Mouse (Mus musculus): ENCODE measurements around the gene Slx4ip.

Gene Slx4ip

GRCm38 (mm10) chr2:137064513-137064912 lies 173.5 kb downstream of the Slx4ip start:
- DNase-seq (ENCODE audit: extremely low spot score) = no peak

DNA sequence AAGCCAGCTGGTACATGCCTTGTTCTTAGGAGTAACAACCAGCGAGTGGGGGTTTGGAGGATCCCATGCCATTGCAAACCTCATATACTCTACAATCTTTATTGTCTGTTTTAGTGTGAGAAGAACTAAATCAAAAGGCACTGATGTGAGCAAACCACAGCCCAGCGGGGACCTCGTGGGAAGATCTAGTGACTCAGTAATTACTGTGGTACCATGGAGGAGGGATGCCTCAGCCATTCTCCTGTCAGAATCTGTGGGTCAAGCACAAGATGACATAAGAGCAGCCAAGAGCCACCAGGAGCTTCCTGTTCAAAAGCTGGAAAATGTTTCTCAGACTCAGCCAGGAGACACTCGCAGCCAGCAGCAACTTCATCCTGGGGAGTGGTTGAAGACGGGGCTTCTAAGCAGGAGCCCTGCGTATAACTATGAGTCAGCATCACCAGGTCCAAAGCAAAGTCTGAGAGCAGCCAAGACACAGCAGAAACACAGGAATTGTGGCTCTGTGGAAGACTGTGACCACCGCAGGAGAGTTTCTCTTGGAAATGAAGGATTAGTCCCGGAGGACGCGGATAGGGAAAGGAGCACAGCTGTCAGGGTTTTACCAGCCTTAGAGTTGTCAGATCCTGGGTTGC lies 176.6 kb downstream of the Slx4ip start:
- DNase-seq (ENCODE audit: extremely low spot score) = no peak

- no peak for DNase-seq (ENCODE audit: extremely low spot score)
Observed at GRCm38 (mm10) chr2:137073473-137074312, 182.7 kb downstream of the Slx4ip start.

DNA sequence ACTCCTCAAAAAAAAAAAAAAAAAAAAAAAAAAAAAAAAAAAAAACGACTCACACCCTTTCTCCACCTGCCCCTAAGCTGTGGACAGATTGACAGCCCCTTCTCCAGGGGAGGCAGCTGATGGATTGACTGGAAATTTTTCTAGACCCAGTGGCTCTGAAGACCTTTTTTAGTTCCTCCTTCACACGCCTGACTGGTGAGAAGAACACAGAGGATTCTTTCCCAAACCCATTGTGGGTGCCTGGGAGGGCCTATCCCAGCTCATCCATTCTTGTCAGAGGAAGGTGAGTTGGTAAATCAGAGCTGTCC lies 183.2 kb downstream of the Slx4ip start:
- DNase-seq (ENCODE audit: extremely low spot score) = no peak

GRCm38 (mm10) chr2:137078771-137079170 lies 187.8 kb downstream of the Slx4ip start:
- no peak for DNase-seq (ENCODE audit: extremely low spot score)

GRCm38 (mm10) chr2:137079721-137080320 lies 188.8 kb downstream of the Slx4ip start:
- DNase-seq (ENCODE audit: extremely low spot score) = no peak

GRCm38 (mm10) chr2:137080468-137080867 lies 189.4 kb downstream of the Slx4ip start:
- no peak for DNase-seq (ENCODE audit: extremely low spot score)

GRCm38 (mm10) chr2:137081001-137081400 lies 190.0 kb downstream of the Slx4ip start:
- DNase-seq (ENCODE audit: extremely low spot score) = no peak

DNA sequence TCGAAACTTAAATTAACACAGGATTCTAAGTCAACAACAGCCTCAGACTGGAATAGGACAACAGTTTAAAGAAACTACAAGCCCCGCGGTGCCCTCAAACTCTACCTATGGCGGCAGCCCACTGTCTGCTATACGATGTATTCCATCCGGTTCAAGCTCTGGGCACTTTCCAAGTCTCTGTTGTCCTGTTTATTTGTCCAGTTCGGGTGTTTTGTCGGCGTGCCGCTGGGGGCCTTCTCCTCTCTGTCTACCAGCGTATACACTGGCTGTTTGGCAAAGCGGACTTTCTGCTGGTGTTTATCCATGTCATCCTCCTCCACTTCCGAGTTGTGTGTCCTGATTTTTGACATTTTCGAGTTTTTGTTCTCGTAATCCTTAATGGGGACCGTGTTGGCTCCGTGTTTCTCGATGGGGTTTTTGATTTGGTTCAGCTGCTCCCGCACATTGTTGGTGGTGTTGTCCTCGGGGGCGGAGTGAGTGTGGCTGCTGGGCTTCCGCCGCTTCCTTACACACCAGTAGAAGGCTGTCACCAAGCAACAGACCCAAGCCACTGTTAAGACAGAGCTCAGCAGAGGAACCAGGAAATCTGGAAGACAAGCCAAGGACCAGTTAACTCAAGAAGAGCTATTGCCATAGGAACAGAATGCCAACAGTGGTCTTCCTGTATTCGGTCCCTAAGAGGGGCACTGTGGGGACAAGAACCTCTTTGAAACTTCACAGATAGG lies 192.0 kb downstream of the Slx4ip start:
- no peak for DNase-seq (ENCODE audit: extremely low spot score)

GRCm38 (mm10) chr2:137085257-137085656 lies 194.2 kb downstream of the Slx4ip start:
- DNase-seq (ENCODE audit: extremely low spot score) = no peak

GRCm38 (mm10) chr2:137086621-137087395 lies 195.8 kb downstream of the Slx4ip start:
- no peak for DNase-seq (ENCODE audit: extremely low spot score)

DNA sequence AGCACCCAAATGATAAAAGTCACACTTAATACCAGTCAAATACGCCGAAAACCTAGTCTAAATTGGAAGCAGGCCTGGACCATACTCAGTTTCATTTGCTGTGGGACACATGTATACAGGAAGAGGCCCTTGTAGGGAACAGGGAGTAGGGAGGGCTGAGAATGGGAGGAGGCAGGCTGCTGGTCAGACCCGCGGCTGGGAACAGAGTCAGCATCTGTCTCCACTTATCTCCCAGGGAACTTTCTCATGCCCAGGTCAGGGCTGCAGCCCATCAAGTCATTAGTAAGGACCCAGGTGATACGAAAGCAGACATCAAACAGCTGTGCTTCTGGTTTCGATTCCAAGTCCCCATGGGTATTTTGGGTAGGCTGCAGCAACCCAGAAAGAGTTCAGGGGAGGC lies 196.7 kb downstream of the Slx4ip start:
- no peak for DNase-seq (ENCODE audit: extremely low spot score)

GRCm38 (mm10) chr2:137091766-137092522 lies 200.9 kb downstream of the Slx4ip start:
- DNase-seq (ENCODE audit: extremely low spot score) = no peak

DNA sequence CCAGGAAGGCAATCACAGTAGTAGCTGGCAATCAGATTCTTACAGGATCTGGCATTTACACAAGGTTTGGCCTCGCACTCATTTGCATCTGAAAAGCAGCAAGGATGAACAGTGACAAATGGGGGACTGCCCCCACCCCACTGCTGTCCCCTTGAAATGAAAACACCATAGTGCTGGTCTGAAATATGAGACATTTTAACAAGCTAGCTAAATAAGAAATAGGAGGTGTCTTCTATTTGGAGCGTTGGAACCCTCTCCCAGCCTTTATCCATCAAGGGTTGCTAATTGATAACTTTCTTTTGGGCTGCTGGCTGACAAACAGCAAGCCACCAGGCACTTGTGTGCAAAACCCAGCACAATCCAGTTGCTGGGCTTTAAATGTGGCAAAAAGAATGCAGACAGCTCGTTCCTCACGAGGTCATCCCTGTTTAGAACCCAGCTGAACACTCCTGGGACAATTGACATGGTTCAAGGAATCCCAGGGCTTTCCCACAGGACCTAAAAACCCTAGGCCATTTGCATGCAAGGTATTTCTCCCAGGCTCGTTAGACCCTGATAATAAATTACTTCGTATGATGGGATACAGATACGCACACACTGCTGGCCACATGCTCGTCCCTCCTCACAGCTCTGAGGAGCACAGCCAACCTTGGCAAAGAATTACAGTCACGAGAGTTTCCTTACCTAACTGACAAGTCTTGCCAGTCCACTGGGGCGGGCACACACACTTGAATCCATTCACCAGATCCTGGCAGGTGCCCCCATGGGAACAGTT lies 201.7 kb downstream of the Slx4ip start:
- DNase-seq (ENCODE audit: extremely low spot score) = no peak

DNA sequence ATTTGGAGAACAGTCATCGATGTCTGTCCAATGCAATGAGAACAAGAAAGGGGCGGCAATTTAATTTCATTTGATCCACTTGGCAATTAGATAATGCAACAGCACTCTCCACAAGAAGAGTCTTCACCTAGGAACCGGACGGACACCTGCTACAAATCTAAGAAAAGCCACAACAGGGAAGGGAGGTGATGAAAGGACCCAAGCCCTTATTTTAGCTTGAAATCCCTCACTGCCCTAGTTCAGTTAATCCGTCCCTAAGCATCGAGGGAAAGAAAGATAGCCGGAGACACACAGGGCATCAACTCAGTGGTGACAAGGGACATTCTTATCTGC lies 202.2 kb downstream of the Slx4ip start:
- no peak for DNase-seq (ENCODE audit: extremely low spot score)

- DNase-seq (ENCODE audit: extremely low spot score) = no peak
Observed at GRCm38 (mm10) chr2:137094301-137094700, 203.3 kb downstream of the Slx4ip start.

GRCm38 (mm10) chr2:137096981-137097460 lies 206.0 kb downstream of the Slx4ip start:
- no peak for DNase-seq (ENCODE audit: extremely low spot score)

DNA sequence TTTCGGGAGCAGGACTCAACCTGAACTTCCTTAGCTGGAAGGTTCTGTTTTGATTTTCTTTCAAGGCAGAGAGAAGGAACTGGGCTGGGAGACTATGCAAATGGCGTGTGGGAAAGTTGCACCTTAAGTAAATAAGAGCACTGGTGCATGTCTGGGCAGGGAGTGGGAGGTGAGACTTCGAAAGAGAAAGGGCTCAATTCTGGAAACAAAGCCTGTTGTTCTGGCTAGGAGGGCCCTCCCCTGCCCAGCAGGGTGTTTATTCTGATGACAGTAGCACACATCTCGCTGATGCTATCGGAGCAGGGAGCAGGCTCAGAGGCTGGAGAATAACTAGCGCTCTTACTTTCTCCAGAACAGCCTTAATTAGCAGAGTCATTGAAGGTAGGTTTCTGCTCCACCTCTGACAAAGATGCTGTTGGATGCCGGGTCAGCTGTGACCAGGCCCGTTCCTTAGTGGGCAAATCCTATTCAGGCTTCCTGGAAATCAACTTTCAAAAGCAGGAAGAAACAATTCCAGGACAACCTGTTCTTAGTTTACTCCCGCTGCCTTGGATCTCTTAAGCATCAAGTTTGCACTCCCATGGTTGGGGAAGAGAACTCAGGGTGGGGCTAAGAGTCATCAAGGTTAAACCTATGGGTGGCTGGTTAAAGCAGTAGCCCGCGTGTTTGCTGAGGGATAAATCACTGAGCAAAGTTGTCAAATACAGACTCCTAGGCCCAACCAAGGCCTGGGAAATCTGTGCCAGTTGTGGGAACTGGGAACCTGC lies 207.4 kb downstream of the Slx4ip start:
- DNase-seq (ENCODE audit: extremely low spot score) = no peak

DNA sequence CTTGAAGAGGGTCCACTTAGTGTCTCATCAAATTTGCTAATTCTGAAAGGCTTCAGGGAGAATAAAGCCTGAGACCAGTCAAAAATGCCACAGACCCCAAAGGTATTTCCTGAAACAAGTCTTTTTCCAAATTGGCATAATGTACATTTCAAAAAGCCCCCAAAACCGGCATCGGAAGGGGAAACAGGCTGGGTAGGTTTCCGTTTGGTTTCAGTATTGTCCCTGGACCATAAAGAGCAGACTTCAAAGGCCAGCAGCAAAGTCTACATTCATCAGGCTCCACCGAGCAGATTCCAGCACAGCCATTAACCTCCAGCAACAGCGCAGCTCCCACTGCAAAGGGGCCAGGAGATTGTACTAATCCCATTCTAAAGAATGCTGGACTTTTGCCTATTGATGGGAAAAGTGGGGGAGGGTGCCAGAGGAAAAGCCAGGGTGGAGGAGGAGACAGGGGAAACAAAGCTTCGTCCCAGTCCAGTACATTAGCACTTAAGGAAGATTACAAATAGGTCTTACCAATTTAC lies 208.3 kb downstream of the Slx4ip start:
- DNase-seq (ENCODE audit: extremely low spot score) = no peak
